Mouse (Mus musculus) hindbrain, embryonic 15.5 days (tissue): ENCODE data around the gene Slc12a9. TPM values are rescaled to one million over a fixed set of nuclear protein-coding genes. Genes with fewer than 3 reads are reported as not detected.

ENCODE experiments used
- ATAC-seq: fragments of 200-750 bp; cut with Nextera tagmentation; 2 replicates; pipeline ENCODE4 v1.8.0; 2017; ENCODE audit warnings: low read depth, moderate number of reproducible peaks, moderate TSS enrichment; ENCODE audit not compliant: low FRiP score
- H3K27ac ChIP-seq: fragments of 300-500 bp; sonication (generic); replicated peaks from 2 replicates; pipeline ENCODE4 v1.5.1; 2015; ENCODE audit warnings: mild to moderate bottlenecking, inconsistent platforms
- H3K27me3 ChIP-seq: fragments of 300-500 bp; sonication (generic); 2 replicates; pipeline ENCODE4 v1.6.1; 2015; ENCODE audit warnings: control low read depth, inconsistent platforms
- H3K36me3 ChIP-seq: fragments of 300-500 bp; sonication (generic); 2 replicates; pipeline ENCODE4 v1.6.1; 2015; ENCODE audit warnings: control low read depth, inconsistent platforms
- H3K4me1 ChIP-seq: fragments of 300-500 bp; sonication (generic); replicated peaks from 2 replicates; pipeline ENCODE4 v1.6.1; 2015; ENCODE audit warnings: control low read depth, inconsistent platforms
- H3K4me2 ChIP-seq: fragments of 300-500 bp; sonication (generic); 2 replicates; pipeline ENCODE4 v1.6.1; 2015; ENCODE audit warnings: moderate library complexity, mild to moderate bottlenecking, inconsistent platforms
- H3K4me3 ChIP-seq: fragments of 300-500 bp; sonication (generic); 2 replicates; pipeline ENCODE4 v1.5.1; 2015; ENCODE audit warnings: mild to moderate bottlenecking, inconsistent platforms
- H3K9ac ChIP-seq: fragments of 300-500 bp; sonication (generic); 2 replicates; pipeline ENCODE4 v1.6.1; 2015; ENCODE audit warnings: inconsistent platforms
- H3K9me3 ChIP-seq: fragments of 300-500 bp; sonication (generic); 2 replicates; pipeline ENCODE4 v1.6.1; 2016; ENCODE audit warnings: control low read depth, inconsistent platforms
- WGBS: fragments of 180-500 bp; shearing (Covaris S2); methylation state at CpG from one replicate; pipeline ENCODE4 v1.1.7; 2015; 5-methylcytosine and 5-hydroxymethylcytosine counted together
- microRNA-seq: library from miRNA; unstranded; fragments of <30 nt; microRNA quantifications from one replicate; pipeline ENCODE4, GENCODE M21; 2016
- polyA plus RNA-seq: library from polyadenylated mRNA; unstranded; fragments of >200 nt; fragmentation: Nextera tagmentation; extraction: Ambion mirVana; gene quantifications from 2 replicates; pipeline ENCODE4 v1.2.1, GENCODE M21; 2015

The Slc12a9 gene
- polyA plus RNA-seq, 1 experiment from 2014 or later: 26.8 TPM

DNA sequence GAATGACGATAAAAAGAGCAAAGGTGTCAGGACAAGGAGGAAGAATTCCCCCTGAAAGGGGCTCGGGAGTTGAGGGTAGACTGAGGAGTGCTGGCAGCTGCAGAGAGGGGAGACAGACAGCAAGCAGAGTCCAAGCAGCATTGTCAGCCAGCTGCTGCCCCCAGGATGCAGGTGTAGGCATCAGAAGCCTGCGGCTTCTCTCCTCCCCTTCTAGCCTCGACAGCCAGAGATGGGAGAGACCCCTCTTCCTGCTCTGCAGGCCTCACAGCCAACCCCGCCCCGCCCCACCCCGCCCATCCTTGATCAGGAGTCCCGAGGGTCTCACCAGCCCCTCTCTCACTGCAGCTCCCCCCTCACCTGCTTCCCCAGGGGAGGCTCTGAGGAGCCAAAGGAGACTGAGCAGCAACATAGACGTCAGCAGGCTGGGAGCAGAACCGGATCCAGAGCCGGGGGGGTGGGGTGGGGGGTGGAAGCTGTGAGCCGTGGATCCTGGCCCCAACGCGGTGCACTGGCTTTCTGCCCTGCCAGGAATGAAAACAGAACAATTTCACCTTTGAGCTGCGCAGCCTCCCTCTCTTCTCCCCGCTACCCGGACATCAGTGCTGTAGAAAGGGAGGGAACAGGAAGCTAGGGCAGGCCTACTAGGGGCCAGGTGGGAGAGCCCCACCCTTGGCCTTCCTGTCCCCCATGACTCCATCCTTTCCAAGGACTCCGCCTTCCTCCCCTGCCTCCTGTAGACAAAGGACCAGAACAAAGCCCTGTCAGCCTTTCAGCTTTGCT is 65.1 kb downstream of the Slc12a9 start:
- 34% methylated on average over 15 of the region's 18 CpGs for WGBS
- Histone ChIP-seq H3K36me3 (no peaks in the 10 kb centered on the region), H3K4me3 (no peak overlapping the region), H3K9ac (no peak overlapping the region), H3K27ac (no peak overlapping the region), H3K27me3 (no peaks in the 10 kb centered on the region), H3K9me3 (no peaks in the 10 kb centered on the region), H3K4me2 (peak overlapping the region; percentile 16), H3K4me1 (no peaks in the 10 kb centered on the region)
- no peak for ATAC-seq

GRCm38 (mm10) chr5:137264787-137265186 is 68.6 kb downstream of the Slc12a9 start:
- Histone ChIP-seq H3K4me3 (no peak overlapping the region), H3K27me3 (no peaks in the 10 kb centered on the region), H3K9me3 (no peaks in the 10 kb centered on the region), H3K27ac (no peak overlapping the region), H3K4me2 (no peak overlapping the region), H3K4me1 (no peaks in the 10 kb centered on the region), H3K36me3 (no peaks in the 10 kb centered on the region), H3K9ac (no peak overlapping the region)
- 92% methylated on average over 11 of the region's 11 CpGs for WGBS
- ATAC-seq: no peak

Small RNAs within 50 kb of the gene (microRNA-seq; reads per million reads assigned to microRNA genes)
- gene Mir7036 (0.65 reads per million), gene Mir8116 (not detected)

Other genes starting within 250 kb of the Slc12a9 start
- 3.4 and 4.5 TPM in 2 replicates for gene Trim56, start 217.4 kb downstream of the Slc12a9 start, polyA plus RNA-seq
- gene Muc3, start 184.3 kb downstream of the Slc12a9 start, polyA plus RNA-seq: not detected in 2 replicates
- 0.40 and 0.51 TPM in 2 replicates for gene Muc3a, start 121.2 kb downstream of the Slc12a9 start, polyA plus RNA-seq
- gene Ache, start 46.1 kb downstream of the Slc12a9 start, polyA plus RNA-seq: 68.4 and 69.9 TPM in 2 replicates
- gene Ufsp1, start 39.0 kb downstream of the Slc12a9 start, polyA plus RNA-seq: 20.1 and 24.0 TPM in 2 replicates
- 100 and 103 TPM in 2 replicates for gene Srrt, start 25.9 kb downstream of the Slc12a9 start, polyA plus RNA-seq
- gene Trip6, start 19.2 kb downstream of the Slc12a9 start, polyA plus RNA-seq: 17.3 TPM in 2 replicates
- gene Ephb4, start 16.5 kb upstream of the Slc12a9 start, polyA plus RNA-seq: 8.2 and 8.4 TPM in 2 replicates
- gene Zan, start 143.5 kb upstream of the Slc12a9 start, polyA plus RNA-seq: 0.18 TPM in 2 replicates
- gene Pop7, start 168.9 kb upstream of the Slc12a9 start, polyA plus RNA-seq: 81.0 and 81.8 TPM in 2 replicates
- gene Gigyf1, start 185.0 kb upstream of the Slc12a9 start, polyA plus RNA-seq: 16.4 and 18.4 TPM in 2 replicates
- gene Epo, start 199.6 kb upstream of the Slc12a9 start, polyA plus RNA-seq: not detected in 2 replicates
- gene Gnb2, start 199.9 kb upstream of the Slc12a9 start, polyA plus RNA-seq: 516 and 544 TPM in 2 replicates
- 251 and 285 TPM in 2 replicates for gene Actl6b, start 219.9 kb upstream of the Slc12a9 start, polyA plus RNA-seq
- gene Tfr2, start 236.2 kb upstream of the Slc12a9 start, polyA plus RNA-seq: 6.1 and 6.4 TPM in 2 replicates